Mouse (Mus musculus): ENCODE results near the gene Chst3. TPM values are rescaled to one million over a fixed set of nuclear protein-coding genes. Genes with fewer than 3 reads are reported as not detected.
"Not testable (repeated sequence)": the region's sequence is repeated elsewhere in the genome, so short reads cannot be mapped to it uniquely, and the experiment has no call there.

Gene Chst3
- polyA plus RNA-seq, 1 experiment from 2014 or later: 1.7 TPM

GRCm38 (mm10) chr10:60227666-60228065 is 8.6 kb upstream of the Chst3 start:
- Histone ChIP-seq H3K27me3 (no peaks in the 10 kb centered on the region), H3K4me2 (replicated peaks) (no peak overlapping the region), H3K4me1 (replicated peaks) (no peaks in the 10 kb centered on the region), H3K36me3 (no peaks in the 10 kb centered on the region), H3K9ac (replicated peaks) (no peak overlapping the region), H3K27ac (no peak overlapping the region), H3K4me3 (replicated peaks) (no peak overlapping the region), H3K9me3 (no peaks in the 10 kb centered on the region)
- ATAC-seq: no peak
- WGBS: 75% methylated on average over 4 of the region's 4 CpGs

GRCm38 (mm10) chr10:60224601-60225000 is 5.5 kb upstream of the Chst3 start:
- 81% methylated on average over 2 of the region's 2 CpGs for whole genome bisulfite sequencing
- H3K9me3 ChIP-seq: no peaks in the 10 kb centered on the region
- H3K9ac ChIP-seq (replicated peaks): no peak overlapping the region

GRCm38 (mm10) chr10:60221571-60222259 is 2.7 kb upstream of the Chst3 start:
- not testable (repeated sequence) for H3K36me3 ChIP-seq; H3K9me3 ChIP-seq; H3K4me3 ChIP-seq (replicated peaks); ATAC-seq; H3K27ac ChIP-seq; H3K4me2 ChIP-seq (replicated peaks); H3K9ac ChIP-seq (replicated peaks)
- peaks cover 31% of the 10 kb centered on the region for H3K4me1 ChIP-seq (replicated peaks)
- peaks cover 28% of the 10 kb centered on the region for H3K27me3 ChIP-seq
- 93% methylated on average over 5 of the region's 5 CpGs for WGBS

More at GRCm38 (mm10) chr10:60224601-60225000, 5.5 kb upstream of the Chst3 start:
- no peak for ATAC-seq
- Histone ChIP-seq H3K36me3 (no peaks in the 10 kb centered on the region), H3K27ac (no peak overlapping the region), H3K4me1 (replicated peaks) (0 out of 2 replicates have a peak, but pooled peaks cover 3% of the 10 kb centered on the region), H3K4me2 (replicated peaks) (no peak overlapping the region), H3K27me3 (peaks cover under 1% of the 10 kb centered on the region; the same call in 1 of the 2 replicates), H3K4me3 (replicated peaks) (no peak overlapping the region)

GRCm38 (mm10) chr10:60220607-60221006 is 1.5 kb upstream of the Chst3 start:
- 91% methylated on average over 4 of the region's 4 CpGs for WGBS
- Histone ChIP-seq H3K27ac (no peak overlapping the region), H3K36me3 (no peaks in the 10 kb centered on the region), H3K9me3 (no peaks in the 10 kb centered on the region), H3K27me3 (peaks cover 28% of the 10 kb centered on the region), H3K9ac (replicated peaks) (no peak overlapping the region), H3K4me3 (replicated peaks) (no peak overlapping the region), H3K4me1 (replicated peaks) (peaks cover 41% of the 10 kb centered on the region), H3K4me2 (replicated peaks) (no peak overlapping the region)
- no peak for ATAC-seq

GRCm38 (mm10) chr10:60220042-60220523 is 1.0 kb upstream of the Chst3 start:
- Histone ChIP-seq H3K4me3 (replicated peaks) (no peak overlapping the region), H3K9me3 (no peaks in the 10 kb centered on the region), H3K4me2 (replicated peaks) (0 out of 2 replicates have a peak overlapping the region, but pooled peaks have one; percentile 96), H3K36me3 (no peaks in the 10 kb centered on the region), H3K4me1 (replicated peaks) (peaks cover 44% of the 10 kb centered on the region), H3K27me3 (peaks cover 28% of the 10 kb centered on the region), H3K27ac (no peak overlapping the region), H3K9ac (replicated peaks) (no peak overlapping the region)
- ATAC-seq: no peak
- WGBS: 80% methylated on average over 5 of the region's 5 CpGs

- H3K9ac ChIP-seq (replicated peaks): peak overlapping the region; percentile 74
- peaks cover 49% of the 10 kb centered on the region for H3K4me1 ChIP-seq (replicated peaks)
- no peaks in the 10 kb centered on the region for H3K36me3 ChIP-seq
- H3K9me3 ChIP-seq: no peaks in the 10 kb centered on the region
- H3K27me3 ChIP-seq: peaks cover 28% of the 10 kb centered on the region
- no peak overlapping the region for H3K27ac ChIP-seq
- WGBS: 4% methylated on average over 18 of the region's 18 CpGs
- peak overlapping the region; percentile 96 for H3K4me2 ChIP-seq (replicated peaks)
- ATAC-seq: no peak
- H3K4me3 ChIP-seq (replicated peaks): peak overlapping the region; percentile 61
These were observed 948 bp downstream of the Chst3 start for GRCm38 (mm10) chr10:60218033-60218590.

GRCm38 (mm10) chr10:60216331-60217095 is 2.5 kb downstream of the Chst3 start:
- peak overlapping the region; percentile 96 for H3K4me2 ChIP-seq (replicated peaks)
- H3K27me3 ChIP-seq: peaks cover 28% of the 10 kb centered on the region
- H3K27ac ChIP-seq: no peak overlapping the region
- no peaks in the 10 kb centered on the region for H3K9me3 ChIP-seq
- ATAC-seq: no peak
- peaks cover 63% of the 10 kb centered on the region for H3K4me1 ChIP-seq (replicated peaks)
- no peaks in the 10 kb centered on the region for H3K36me3 ChIP-seq
- no peak overlapping the region for H3K4me3 ChIP-seq (replicated peaks)
- WGBS: 88% methylated on average over 11 of the region's 11 CpGs
- H3K9ac ChIP-seq (replicated peaks): no peak overlapping the region

- peaks cover 71% of the 10 kb centered on the region for H3K4me1 ChIP-seq (replicated peaks)
- 71% methylated on average over 14 of the region's 14 CpGs for WGBS
- no peak overlapping the region for H3K4me3 ChIP-seq (replicated peaks)
- no peaks in the 10 kb centered on the region for H3K9me3 ChIP-seq
- H3K9ac ChIP-seq (replicated peaks): no peak overlapping the region
- no peak for ATAC-seq
- no peak overlapping the region for H3K27ac ChIP-seq
- H3K36me3 ChIP-seq: no peaks in the 10 kb centered on the region
- no peak overlapping the region for H3K4me2 ChIP-seq (replicated peaks)
- peaks cover 28% of the 10 kb centered on the region for H3K27me3 ChIP-seq
These were observed 3.7 kb downstream of the Chst3 start for GRCm38 (mm10) chr10:60215077-60215960.

GRCm38 (mm10) chr10:60212589-60213379 is 6.3 kb downstream of the Chst3 start:
- ATAC-seq: no peak
- H3K27me3 ChIP-seq: peaks cover 10% of the 10 kb centered on the region

GRCm38 (mm10) chr10:60211501-60212005 is 7.5 kb downstream of the Chst3 start:
- H3K4me1 ChIP-seq (replicated peaks): peaks cover 45% of the 10 kb centered on the region
- 72% methylated on average over 8 of the region's 8 CpGs for WGBS
- ATAC-seq: no peak
- H3K27ac ChIP-seq: no peak overlapping the region
- H3K9ac ChIP-seq (replicated peaks): no peak overlapping the region
- H3K36me3 ChIP-seq: no peaks in the 10 kb centered on the region
- no peaks in the 10 kb centered on the region for H3K27me3 ChIP-seq
- no peak overlapping the region for H3K4me3 ChIP-seq (replicated peaks)
- H3K9me3 ChIP-seq: no peaks in the 10 kb centered on the region
- no peak overlapping the region for H3K4me2 ChIP-seq (replicated peaks)

More at GRCm38 (mm10) chr10:60212589-60213379, 6.3 kb downstream of the Chst3 start:
- Histone ChIP-seq H3K4me1 (replicated peaks) (peaks cover 58% of the 10 kb centered on the region), H3K27ac (no peak overlapping the region), H3K36me3 (no peaks in the 10 kb centered on the region), H3K4me3 (replicated peaks) (no peak overlapping the region), H3K9me3 (no peaks in the 10 kb centered on the region), H3K9ac (replicated peaks) (no peak overlapping the region), H3K4me2 (replicated peaks) (no peak overlapping the region)
- 33% methylated on average over 11 of the region's 11 CpGs for WGBS

GRCm38 (mm10) chr10:60210468-60210867 is 8.6 kb downstream of the Chst3 start:
- 79% methylated on average over 2 of the region's 2 CpGs for WGBS
- Histone ChIP-seq H3K4me1 (replicated peaks) (peaks cover 38% of the 10 kb centered on the region), H3K4me2 (replicated peaks) (no peak overlapping the region)

More at GRCm38 (mm10) chr10:60210468-60210867, 8.6 kb downstream of the Chst3 start:
- H3K27ac ChIP-seq: no peak overlapping the region
- H3K36me3 ChIP-seq: no peaks in the 10 kb centered on the region
- H3K9me3 ChIP-seq: no peaks in the 10 kb centered on the region
- H3K27me3 ChIP-seq: no peaks in the 10 kb centered on the region
- no peak for ATAC-seq
- H3K4me3 ChIP-seq (replicated peaks): no peak overlapping the region
- no peak overlapping the region for H3K9ac ChIP-seq (replicated peaks)

Data from midbrain, embryonic 13.5 days (tissue).